Mouse (Mus musculus): ENCODE measurements around the gene Akna. TPM values are rescaled to one million over a fixed set of nuclear protein-coding genes. Genes with fewer than 3 reads are reported as not detected.

Gene Akna
- polyA plus RNA-seq, 1 experiment = 76.6 TPM

GRCm38 (mm10) chr4:63414951-63415350 is 11.8 kb upstream of the Akna start:
- TF ChIP-seq CTCF (IDR thresholded peaks at IDR 0.05; ENCODE audit: borderline replicate concordance, control insufficient read depth, extremely low read depth, insufficient read depth, low read length, poor library complexity) (no peak), POLR2A (IDR thresholded peaks at IDR 0.05; ENCODE audit: control insufficient read depth, extremely low read depth, insufficient read depth, low read length, poor library complexity) (no peak)
- no peak overlapping the region for H3K4me3 ChIP-seq (ENCODE audit: control insufficient read depth, insufficient read depth, low read length)
- no peak overlapping the region for H3K27ac ChIP-seq (ENCODE audit: control insufficient read depth, insufficient read depth, low read length)
- WGBS = 45% methylated on average over 5 of the region's 5 CpGs
- no peaks in the 10 kb centered on the region for H3K36me3 ChIP-seq (ENCODE audit: control insufficient read depth, insufficient read depth, low read length)
- H3K27me3 ChIP-seq (ENCODE audit: control insufficient read depth, insufficient read depth, low read length) = no peaks in the 10 kb centered on the region
- no peaks in the 10 kb centered on the region for H3K4me1 ChIP-seq (replicated peaks; ENCODE audit: control insufficient read depth, insufficient read depth, low read length)
- peak; percentile 38 for DNase-seq

- Histone ChIP-seq H3K27me3 (ENCODE audit: control insufficient read depth, insufficient read depth, low read length) (no peaks in the 10 kb centered on the region), H3K4me3 (ENCODE audit: control insufficient read depth, insufficient read depth, low read length) (no peak overlapping the region), H3K36me3 (ENCODE audit: control insufficient read depth, insufficient read depth, low read length) (no peaks in the 10 kb centered on the region), H3K27ac (ENCODE audit: control insufficient read depth, insufficient read depth, low read length) (no peak overlapping the region), H3K4me1 (replicated peaks; ENCODE audit: control insufficient read depth, insufficient read depth, low read length) (peaks cover 21% of the 10 kb centered on the region)
- DNase-seq = no peak
- 85% methylated on average over 5 of the region's 5 CpGs for WGBS
- TF ChIP-seq CTCF (IDR thresholded peaks at IDR 0.05; ENCODE audit: borderline replicate concordance, control insufficient read depth, extremely low read depth, insufficient read depth, low read length, poor library complexity) = no peak
- TF ChIP-seq POLR2A (IDR thresholded peaks at IDR 0.05; ENCODE audit: control insufficient read depth, extremely low read depth, insufficient read depth, low read length, poor library complexity) = no peak
These were observed 8.1 kb upstream of the Akna start for GRCm38 (mm10) chr4:63411222-63411621.

GRCm38 (mm10) chr4:63410583-63410934 is 7.4 kb upstream of the Akna start:
- 0 out of 2 replicates have a peak, but pooled peaks have one; percentile 21 for TF ChIP-seq POLR2A (IDR thresholded peaks at IDR 0.05; ENCODE audit: control insufficient read depth, extremely low read depth, insufficient read depth, low read length, poor library complexity)
- 0 out of 2 replicates have a peak, but pooled peaks have one; percentile 43 for TF ChIP-seq CTCF (IDR thresholded peaks at IDR 0.05; ENCODE audit: borderline replicate concordance, control insufficient read depth, extremely low read depth, insufficient read depth, low read length, poor library complexity)
- no peak overlapping the region for H3K27ac ChIP-seq (ENCODE audit: control insufficient read depth, insufficient read depth, low read length)

GRCm38 (mm10) chr4:63409908-63410582 is 6.9 kb upstream of the Akna start:
- TF ChIP-seq CTCF (IDR thresholded peaks at IDR 0.05; ENCODE audit: borderline replicate concordance, control insufficient read depth, extremely low read depth, insufficient read depth, low read length, poor library complexity) (no peak), POLR2A (IDR thresholded peaks at IDR 0.05; ENCODE audit: control insufficient read depth, extremely low read depth, insufficient read depth, low read length, poor library complexity) (no peak)
- Histone ChIP-seq H3K4me1 (replicated peaks; ENCODE audit: control insufficient read depth, insufficient read depth, low read length) (peaks cover 33% of the 10 kb centered on the region), H3K27me3 (ENCODE audit: control insufficient read depth, insufficient read depth, low read length) (no peaks in the 10 kb centered on the region), H3K27ac (ENCODE audit: control insufficient read depth, insufficient read depth, low read length) (peak overlapping the region; percentile 6), H3K36me3 (ENCODE audit: control insufficient read depth, insufficient read depth, low read length) (no peaks in the 10 kb centered on the region), H3K4me3 (ENCODE audit: control insufficient read depth, insufficient read depth, low read length) (peak overlapping the region; percentile 66)
- peak; percentile 78 for DNase-seq
- WGBS = under 1% methylated on average over 39 of the region's 39 CpGs

More at GRCm38 (mm10) chr4:63410583-63410934, 7.4 kb upstream of the Akna start:
- H3K4me3 ChIP-seq (ENCODE audit: control insufficient read depth, insufficient read depth, low read length) = peak overlapping the region; percentile 66
- H3K4me1 ChIP-seq (replicated peaks; ENCODE audit: control insufficient read depth, insufficient read depth, low read length) = peaks cover 28% of the 10 kb centered on the region
- 1% methylated on average over 19 of the region's 19 CpGs for WGBS
- H3K36me3 ChIP-seq (ENCODE audit: control insufficient read depth, insufficient read depth, low read length) = no peaks in the 10 kb centered on the region
- H3K27me3 ChIP-seq (ENCODE audit: control insufficient read depth, insufficient read depth, low read length) = no peaks in the 10 kb centered on the region
- peak; percentile 97 for DNase-seq

GRCm38 (mm10) chr4:63409317-63409907 is 6.3 kb upstream of the Akna start:
- H3K4me3 ChIP-seq (ENCODE audit: control insufficient read depth, insufficient read depth, low read length) = peak overlapping the region; percentile 66
- H3K4me1 ChIP-seq (replicated peaks; ENCODE audit: control insufficient read depth, insufficient read depth, low read length) = peaks cover 39% of the 10 kb centered on the region
- TF ChIP-seq POLR2A (IDR thresholded peaks at IDR 0.05; ENCODE audit: control insufficient read depth, extremely low read depth, insufficient read depth, low read length, poor library complexity) (no peak), CTCF (IDR thresholded peaks at IDR 0.05; ENCODE audit: borderline replicate concordance, control insufficient read depth, extremely low read depth, insufficient read depth, low read length, poor library complexity) (no peak)
- 4% methylated on average over 18 of the region's 18 CpGs for WGBS
- no peaks in the 10 kb centered on the region for H3K36me3 ChIP-seq (ENCODE audit: control insufficient read depth, insufficient read depth, low read length)
- H3K27me3 ChIP-seq (ENCODE audit: control insufficient read depth, insufficient read depth, low read length) = no peaks in the 10 kb centered on the region
- peak overlapping the region; percentile 6 for H3K27ac ChIP-seq (ENCODE audit: control insufficient read depth, insufficient read depth, low read length)
- no peak for DNase-seq

- 13% methylated on average over 8 of the region's 8 CpGs for WGBS
- Histone ChIP-seq H3K27ac (ENCODE audit: control insufficient read depth, insufficient read depth, low read length) (0 out of 2 replicates have a peak overlapping the region, but pooled peaks have one; percentile 6), H3K27me3 (ENCODE audit: control insufficient read depth, insufficient read depth, low read length) (no peaks in the 10 kb centered on the region), H3K4me1 (replicated peaks; ENCODE audit: control insufficient read depth, insufficient read depth, low read length) (peaks cover 46% of the 10 kb centered on the region), H3K36me3 (ENCODE audit: control insufficient read depth, insufficient read depth, low read length) (no peaks in the 10 kb centered on the region), H3K4me3 (ENCODE audit: control insufficient read depth, insufficient read depth, low read length) (no peak overlapping the region)
- DNase-seq = peak; percentile 72
- TF ChIP-seq CTCF (IDR thresholded peaks at IDR 0.05; ENCODE audit: borderline replicate concordance, control insufficient read depth, extremely low read depth, insufficient read depth, low read length, poor library complexity) = peak; percentile 69; the same call in 1 of the 2 replicates
- no peak for TF ChIP-seq POLR2A (IDR thresholded peaks at IDR 0.05; ENCODE audit: control insufficient read depth, extremely low read depth, insufficient read depth, low read length, poor library complexity)
These were observed 5.5 kb upstream of the Akna start for GRCm38 (mm10) chr4:63408649-63409048.

Measured in thymus, adult 2 months (tissue).